Mouse (Mus musculus) heart, adult 2 months (tissue): ENCODE results near the gene Il9r. TPM values are rescaled to one million over a fixed set of nuclear protein-coding genes. Genes with fewer than 3 reads are reported as not detected.
A peak's percentile ranks its signal among the peaks of the same experiment; 100 is the strongest.

ENCODE experiments used
- DNase-seq, 2 experiments: peaks; one replicate each; pipeline ENCODE4 v3.0.0; 2021
- H3K27ac ChIP-seq: fragments of 200-600 bp; 2 replicates; pipeline ENCODE4 v1.8.1; 2022
- H3K27me3 ChIP-seq: fragments of 200-500 bp; 2 replicates; pipeline ENCODE4 v1.6.1; 2012; ENCODE audit warnings: mild to moderate bottlenecking, low read length, inconsistent platforms, mixed read lengths; ENCODE audit not compliant: control insufficient read depth, insufficient read depth
- H3K36me3 ChIP-seq: fragments of 200-500 bp; 2 replicates; pipeline ENCODE4 v1.6.1; 2012; ENCODE audit warnings: low read length, inconsistent platforms; ENCODE audit not compliant: control insufficient read depth, insufficient read depth
- H3K4me1 ChIP-seq: fragments of 200-500 bp; 2 replicates; pipeline ENCODE4 v1.6.1; 2011; ENCODE audit warnings: low read length; ENCODE audit not compliant: control insufficient read depth, insufficient read depth
- H3K4me3 ChIP-seq: fragments of 200-600 bp; 2 replicates; pipeline ENCODE4 v1.8.1; 2022
- H3K79me2 ChIP-seq: fragments of 200-500 bp; replicated peaks from 2 replicates; pipeline ENCODE4 v1.6.1; 2012; ENCODE audit warnings: mild to moderate bottlenecking, inconsistent platforms, low read length, moderate library complexity, mixed read lengths; ENCODE audit not compliant: control insufficient read depth, insufficient read depth
- H3K9ac ChIP-seq: fragments of 200-500 bp; 2 replicates; pipeline ENCODE4 v1.6.1; 2012; ENCODE audit warnings: low read depth, mild to moderate bottlenecking, control low read depth, inconsistent platforms, low read length, mixed read lengths
- CTCF ChIP-seq: fragments of 200-600 bp; IDR thresholded peaks from 2 replicates; pipeline ENCODE4 v1.8.1; 2022; ENCODE audit warnings: antibody characterized with exemption, mild to moderate bottlenecking, moderate library complexity
- EP300 ChIP-seq: fragments of 200-500 bp; IDR thresholded peaks from 2 replicates; pipeline ENCODE4 v1.6.1; 2011; ENCODE audit warnings: low read depth, low read length, control low read depth; ENCODE audit not compliant: insufficient read depth
- POLR2A ChIP-seq: fragments of 200-500 bp; IDR thresholded peaks from 2 replicates; pipeline ENCODE4 v1.6.1; 2011; ENCODE audit warnings: mild to moderate bottlenecking, low read depth, low read length, control low read depth; ENCODE audit not compliant: insufficient read depth
- WGBS: fragments of 180-500 bp; shearing (Covaris S2); methylation state at CpG from one replicate; pipeline ENCODE4 v1.1.7; 2018; 5-methylcytosine and 5-hydroxymethylcytosine counted together
- intact Hi-C: fragments of 180-260 bp; cut with DNase I; formaldehyde crosslinking; loops from one replicate; pipeline ENCODE4 v1.15.1; 2025
- polyA plus RNA-seq: library from polyadenylated mRNA; depleted of rRNA; stranded (reverse); fragments of >200 nt; gene quantifications from 2 replicates; pipeline ENCODE4 v1.2.3, GENCODE M21; 2012
- total RNA-seq, 2 experiments: library from RNA; stranded (reverse); gene quantifications; 2 replicates each; pipeline ENCODE4 v1.2.3; 2021

The Il9r gene
- total and polyA plus RNA-seq, 3 experiments, result 0.37 TPM; not detected in 2

DNA sequence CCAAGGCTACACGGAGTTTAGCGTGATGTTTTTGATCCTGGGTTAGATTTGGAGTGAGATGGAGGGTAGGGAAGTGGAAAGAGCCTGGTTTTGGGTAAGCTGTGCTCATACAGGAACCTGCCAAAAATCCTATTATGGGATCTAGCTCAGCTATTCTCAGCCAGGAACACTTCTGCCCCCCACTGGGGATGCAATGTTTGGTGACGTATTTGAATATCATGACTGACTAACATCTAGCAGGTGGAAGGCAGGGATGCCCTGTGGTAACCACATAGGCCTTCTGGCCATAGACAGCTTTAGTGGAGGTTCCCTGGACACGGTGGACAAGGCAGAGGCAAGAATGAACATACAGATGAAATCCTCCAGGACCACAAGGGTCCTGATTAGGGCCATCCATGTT is 30.1 kb upstream of the Il9r start:
- no peak overlapping the region for H3K4me3 ChIP-seq
- intact Hi-C loops, result no loop called here
- no peaks in the 10 kb centered on the region for H3K36me3 ChIP-seq
- TF ChIP-seq CTCF (peak; percentile 49), POLR2A (no peak)
- no peaks in the 10 kb centered on the region for H3K79me2 ChIP-seq
- WGBS, result 85% methylated on average over 4 of the region's 4 CpGs
- no peak overlapping the region for H3K9ac ChIP-seq
- H3K4me1 ChIP-seq, result peaks cover 8% of the 10 kb centered on the region
- DNase-seq, result no peak
- no peak overlapping the region for H3K27ac ChIP-seq
- no peaks in the 10 kb centered on the region for H3K27me3 ChIP-seq

DNA sequence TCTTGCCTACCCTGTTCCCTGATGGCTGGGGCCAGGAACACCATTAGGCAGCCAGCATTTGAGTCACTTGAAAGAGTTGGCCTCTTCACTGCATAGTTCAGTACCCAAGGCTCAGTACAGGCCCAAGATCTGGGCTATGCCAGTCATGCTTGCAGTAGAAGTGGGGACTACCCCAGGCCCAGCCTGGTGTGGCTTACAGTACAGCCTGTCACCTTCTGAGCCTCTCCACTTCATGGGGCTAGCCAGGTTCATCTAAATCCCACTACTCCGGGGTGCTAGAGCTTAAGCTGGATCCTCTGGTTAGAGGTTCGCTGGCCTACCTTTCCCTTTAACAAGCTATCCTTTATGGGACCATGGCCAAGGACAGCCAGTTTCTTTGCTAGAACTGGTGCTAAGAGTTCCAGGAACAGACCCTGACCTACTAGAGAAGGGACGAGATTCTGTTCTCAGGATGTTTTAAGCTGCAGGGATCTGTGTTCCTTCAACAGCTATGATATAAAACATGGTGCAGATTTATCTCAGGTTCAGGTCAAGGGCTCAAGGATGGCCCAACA is 28.3 kb upstream of the Il9r start:
- Histone ChIP-seq H3K4me1 (peaks cover 18% of the 10 kb centered on the region), H3K27ac (no peak overlapping the region), H3K9ac (no peak overlapping the region), H3K4me3 (no peak overlapping the region), H3K36me3 (no peaks in the 10 kb centered on the region), H3K27me3 (no peaks in the 10 kb centered on the region), H3K79me2 (no peaks in the 10 kb centered on the region)
- intact Hi-C loops, result no loop called here
- DNase-seq, result peak in 1 of 2 experiments; percentile 7
- WGBS, result 80% methylated on average over 3 of the region's 3 CpGs
- no peak for TF ChIP-seq CTCF
- no peak for TF ChIP-seq POLR2A
- TF ChIP-seq EP300, result no peak

DNA sequence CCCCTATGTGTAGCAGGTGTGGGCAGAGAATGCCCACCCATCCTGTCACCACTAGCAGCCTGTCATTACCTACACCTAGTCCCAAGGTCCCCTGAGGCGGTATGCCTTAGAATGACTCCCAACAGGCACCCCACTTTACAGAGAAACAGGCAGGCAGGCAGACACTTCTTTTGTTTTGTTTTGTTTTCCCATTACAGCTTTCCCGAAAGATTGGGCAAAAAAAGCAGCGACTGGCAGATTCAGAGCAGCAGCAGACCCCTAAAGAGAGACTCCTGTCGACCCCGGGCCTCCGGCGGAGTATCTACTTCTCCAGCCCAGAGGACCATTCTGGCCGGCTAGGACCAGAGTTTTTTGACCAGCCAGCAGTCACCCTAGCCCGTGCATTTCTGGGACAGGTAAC is 27.5 kb upstream of the Il9r start:
- Histone ChIP-seq H3K4me3 (no peak overlapping the region), H3K27me3 (no peaks in the 10 kb centered on the region), H3K36me3 (no peaks in the 10 kb centered on the region), H3K4me1 (peaks cover 22% of the 10 kb centered on the region), H3K79me2 (no peaks in the 10 kb centered on the region), H3K9ac (no peak overlapping the region), H3K27ac (no peak overlapping the region)
- no peak for DNase-seq
- WGBS, result 90% methylated on average over 9 of the region's 9 CpGs
- intact Hi-C loops, result no loop called here
- TF ChIP-seq EP300, result no peak

DNA sequence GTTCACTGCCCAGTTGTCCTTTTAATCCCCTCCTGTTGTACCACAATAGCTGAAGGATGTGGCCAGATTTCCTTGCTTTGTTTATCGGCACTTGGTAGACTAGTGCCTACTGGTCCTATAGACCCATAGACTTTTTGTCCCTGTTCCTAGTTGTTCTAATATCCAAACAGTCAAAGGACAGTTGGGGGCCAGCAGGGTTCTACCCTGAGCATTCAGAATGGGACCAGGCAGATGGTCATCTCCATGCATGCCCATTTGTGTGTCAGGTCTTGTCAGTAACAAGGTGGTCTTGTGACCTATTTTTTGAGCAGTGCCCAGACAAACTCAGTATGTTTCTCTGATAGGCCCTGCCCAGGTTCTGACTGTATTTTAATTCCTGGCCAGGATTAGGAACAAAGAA is 27.0 kb upstream of the Il9r start:
- 23% methylated on average over 1 of the region's 1 CpGs for WGBS
- Histone ChIP-seq H3K27me3 (no peaks in the 10 kb centered on the region), H3K4me3 (peak overlapping the region; percentile 72), H3K79me2 (no peaks in the 10 kb centered on the region), H3K36me3 (no peaks in the 10 kb centered on the region), H3K9ac (peak overlapping the region; percentile 75), H3K27ac (peak overlapping the region; percentile 76), H3K4me1 (peaks cover 24% of the 10 kb centered on the region)
- no peak for DNase-seq
- intact Hi-C loops, result no loop called here
- TF ChIP-seq POLR2A (no peak), CTCF (no peak), EP300 (no peak)

DNA sequence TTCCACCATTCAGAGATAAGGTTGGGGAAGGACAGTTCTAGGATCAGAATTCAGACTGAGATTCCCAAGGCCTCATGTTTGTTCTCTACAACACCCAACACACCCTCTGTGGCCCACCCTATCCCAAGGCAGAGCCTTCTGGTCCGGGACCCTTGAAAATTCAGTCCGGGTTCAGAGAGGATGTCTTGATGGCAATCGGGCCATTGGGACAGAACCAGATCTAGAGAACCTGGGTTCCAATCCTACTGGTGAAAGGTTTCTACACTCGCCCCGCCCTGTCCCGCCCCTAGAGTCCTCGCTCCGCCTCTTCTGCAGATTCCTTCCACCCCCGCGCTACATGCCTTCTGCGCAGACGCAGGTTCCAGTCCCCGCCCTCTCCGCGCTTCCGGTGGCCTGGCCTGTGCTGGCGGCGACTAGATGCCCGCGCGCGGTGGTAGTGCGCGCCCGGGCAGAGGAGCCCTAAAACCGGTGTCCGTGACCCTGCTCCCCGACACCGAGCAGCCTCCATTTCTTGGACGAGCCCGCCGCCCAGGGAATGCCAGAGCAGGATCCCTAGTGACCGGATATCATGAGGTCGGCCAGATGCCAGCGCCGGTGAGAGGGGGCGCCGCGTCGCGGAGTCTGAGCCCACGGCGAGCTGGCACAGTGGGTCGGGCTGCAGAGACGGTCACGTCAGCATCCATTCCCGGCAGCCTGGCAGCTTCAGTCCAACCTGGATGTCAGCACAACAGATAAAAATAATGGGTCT is 26.2 kb upstream of the Il9r start, which contains the start of gene Mpg:
TSS of gene Mpg (plus strand) at position 382 of the 748 bp plus-strand sequence.
- intact Hi-C loops, result no loop called here
- TF ChIP-seq POLR2A (peak; percentile 93), EP300 (peak; percentile 55; the same call in 1 of the 2 replicates), CTCF (peak; percentile 59)
- Histone ChIP-seq H3K79me2 (no peaks in the 10 kb centered on the region), H3K4me3 (peak within 1 kb of the TSS; percentile 72), H3K4me1 (peaks cover 24% of the 10 kb centered on the region), H3K27me3 (no peaks in the 10 kb centered on the region), H3K36me3 (no peaks in the 10 kb centered on the region), H3K9ac (peak within 1 kb of the TSS; percentile 75), H3K27ac (peak within 1 kb of the TSS; percentile 76)
- DNase-seq, result peak; percentile 92 to 93
- WGBS, result 2% methylated on average over 47 of the region's 47 CpGs
